Comparison of ENCODE assay signal across 21 mouse cellular contexts in genomic region chr3:27196529-27196928, GRCm38 (mm10). TPM values are rescaled to one million over a fixed set of nuclear protein-coding genes. Genes with fewer than 3 reads are reported as not detected.
DNase-seq lines count a peak whose midpoint lies in the region; ATAC-seq and TF ChIP-seq lines count a peak whose summit lies in the region.
"Had no signal": no experiment of that assay in that cellular context is flagged by ENCODE, and none has a peak within 500 bp of the region (broad histone marks: within the 10 kb centered on the region; RNA-seq: fewer than 3 reads in every experiment).

No protein-coding gene starts in this region.

- H3K4me2 ChIP-seq in midbrain, postnatal 0 days (ENCODE audit: low read depth, low read length, poor library complexity, severe bottlenecking): no peak overlapping the region
- H3K4me2 ChIP-seq: embryonic facial prominence, embryonic 12.5 days; forebrain, embryonic 15.5 days; heart, embryonic 15.5 days had no signal

- no peaks in the 10 kb centered on the region for H3K27me3 ChIP-seq in kidney, adult 2 months (replicated peaks; ENCODE audit: control insufficient read depth, insufficient read depth, low read length)
- H3K27me3 ChIP-seq in midbrain, postnatal 0 days (ENCODE audit: insufficient read depth, low read length): no peaks in the 10 kb centered on the region
- H3K27me3 ChIP-seq: CH12.LX; embryonic facial prominence, embryonic 12.5 days; forebrain, embryonic 15.5 days; heart, embryonic 15.5 days; Patski had no signal

- 58% methylated on average over 1 of the region's 1 CpGs for WGBS in kidney, adult 2 months
- WGBS in macrophage (ENCODE audit: missing documents): 100% methylated on average over 1 of the region's 1 CpGs
- 79% methylated on average over 1 of the region's 1 CpGs for WGBS in lung, adult 2 months
- 95% methylated on average over 1 of the region's 1 CpGs for WGBS in midbrain, postnatal 0 days

- ATAC-seq in midbrain, postnatal 0 days (ENCODE audit: low FRiP score): no peak
- no peak for ATAC-seq in megakaryocyte-erythroid progenitor cell, adult 5-6 weeks (replicated peaks; ENCODE audit: low FRiP score, low TSS enrichment, poor library complexity, severe bottlenecking)
- ATAC-seq: activated CD4-positive, CD25-positive, alpha-beta regulatory T cell, adult 4 months; forebrain, embryonic 15.5 days; Patski had no signal

- H3K36me3 ChIP-seq in kidney, adult 2 months (ENCODE audit: control insufficient read depth, insufficient read depth, low read length): no peaks in the 10 kb centered on the region; the same call in 1 of the 2 replicates
- peaks cover 24% of the 10 kb centered on the region for H3K36me3 ChIP-seq in macrophage (ENCODE audit: inconsistent target)
- no peaks in the 10 kb centered on the region for H3K36me3 ChIP-seq in midbrain, postnatal 0 days (ENCODE audit: insufficient read depth, low read length)
- H3K36me3 ChIP-seq: embryonic facial prominence, embryonic 12.5 days; forebrain, embryonic 15.5 days; heart, embryonic 15.5 days; hindbrain, embryonic 10.5 days had no signal

- H3K79me2 ChIP-seq in macrophage (ENCODE audit: inconsistent target): peaks cover 100% of the 10 kb centered on the region

- H3K4me1 ChIP-seq in kidney, adult 2 months (ENCODE audit: control insufficient read depth, insufficient read depth, low read length): peaks cover 58% of the 10 kb centered on the region
- peaks cover 11% of the 10 kb centered on the region for H3K4me1 ChIP-seq in lung, adult 2 months (ENCODE audit: control insufficient read depth, insufficient read depth, low read length)
- H3K4me1 ChIP-seq in midbrain, postnatal 0 days (ENCODE audit: insufficient read depth, low read length): no peaks in the 10 kb centered on the region
- H3K4me1 ChIP-seq: embryonic facial prominence, embryonic 12.5 days; forebrain, embryonic 15.5 days had no signal

- TF ChIP-seq POLR2A in kidney, adult 2 months (IDR thresholded peaks at IDR 0.05; ENCODE audit: low read depth, low read length): no peak
- no peak for TF ChIP-seq POLR2A in lung, adult 2 months (IDR thresholded peaks at IDR 0.05; ENCODE audit: borderline replicate concordance, extremely low read depth, low read depth, low read length)

- H3K9ac ChIP-seq in midbrain, postnatal 0 days (replicated peaks; ENCODE audit: low read length, poor library complexity, severe bottlenecking): no peak overlapping the region
- H3K9ac ChIP-seq: embryonic facial prominence, embryonic 12.5 days; forebrain, embryonic 15.5 days; heart, embryonic 15.5 days had no signal

- DNase-seq in kidney, adult 2 months: peak; percentile 89
- no peak for DNase-seq in kidney, postnatal 4 days
- peak; percentile 88 for DNase-seq in kidney, adult 9 months
- DNase-seq in kidney, postnatal 10 days: peak; percentile 42
- DNase-seq in lung, adult 2 months: no peak
- no peak for DNase-seq in midbrain, postnatal 0 days (ENCODE audit: low spot score)
- DNase-seq: adrenal gland, postnatal 14 days; cerebellum, adult 11-12 months; cerebellum, adult 9-10 months; cerebellum, postnatal 25 days; gastrocnemius, postnatal 36 days; heart, adult 11 months had no signal

- no peaks in the 10 kb centered on the region for H3K9me3 ChIP-seq in midbrain, postnatal 0 days (ENCODE audit: low read length)
- H3K9me3 ChIP-seq: embryonic facial prominence, embryonic 12.5 days; forebrain, embryonic 15.5 days; heart, embryonic 15.5 days; hindbrain, embryonic 10.5 days had no signal

- no peak for TF ChIP-seq CTCF in kidney, adult 2 months (conservative IDR thresholded peaks at IDR 0.05; ENCODE audit: insufficient read depth, insufficient read length, low read depth, low read length)
- TF ChIP-seq CTCF in lung, adult 2 months (IDR thresholded peaks at IDR 0.05; ENCODE audit: insufficient read depth, low read length): no peak
- no peak for TF ChIP-seq CTCF in midbrain, postnatal 0 days (IDR thresholded peaks at IDR 0.05)

- no peak overlapping the region for H3K4me3 ChIP-seq in kidney, adult 2 months (ENCODE audit: insufficient read depth, low read depth, low read length)
- no peak overlapping the region for H3K4me3 ChIP-seq in macrophage (ENCODE audit: inconsistent target)
- H3K4me3 ChIP-seq in lung, adult 2 months (replicated peaks; ENCODE audit: extremely low read depth, low read depth, low read length): no peak overlapping the region
- H3K4me3 ChIP-seq in midbrain, postnatal 0 days (ENCODE audit: low read depth, low read length): no peak overlapping the region
- H3K4me3 ChIP-seq: embryonic facial prominence, embryonic 12.5 days; forebrain, embryonic 15.5 days; heart, embryonic 15.5 days; hindbrain, embryonic 10.5 days had no signal

- H3K27ac ChIP-seq in kidney, adult 2 months (ENCODE audit: insufficient read depth, low read depth, low read length): peak overlapping the region; percentile 95
- peak overlapping the region; percentile 100 for H3K27ac ChIP-seq in macrophage
- no peak overlapping the region for H3K27ac ChIP-seq in midbrain, postnatal 0 days (ENCODE audit: low read depth, low read length)
- H3K27ac ChIP-seq: embryonic facial prominence, embryonic 12.5 days; forebrain, embryonic 15.5 days; heart, embryonic 15.5 days; hindbrain, embryonic 10.5 days had no signal

RNA-seq across cellular contexts. Expression of gene Nceh1, which starts 13.8 kb away (rescaled TPM):
- 141 and 409 TPM in 2 replicates for polyA plus RNA-seq in kidney, adult 2 months (2012; rRNA removed)
- 100 to 1,000 TPM in 9 of 26 experiments, 10 to 100 TPM in 17; 18.6 to 236 (median 77.9) TPM for total RNA-seq in macrophage (2018; cell fraction: chromatin; rRNA removed)
- 100 to 1,000 TPM; 111 to 455 (median 227) TPM for total RNA-seq in macrophage (2018; cell fraction: cytosol; rRNA removed)
- total RNA-seq in macrophage (2018; cell fraction: nucleus; rRNA removed): 100 to 1,000 TPM in 25 of 26 experiments, 10 to 100 TPM in 1; 73.4 to 406 (median 223) TPM
- 212 to 280 TPM (median 251 TPM) in 3 replicates for polyA plus RNA-seq in macrophage (2018)
- polyA plus RNA-seq in lung, adult 2 months (2012; rRNA removed): 92.6 and 112 TPM in 2 replicates
- total RNA-seq in midbrain, postnatal 0 days (2014; rRNA removed): 33.6 and 34.0 TPM in 2 replicates
- 30.2 and 33.4 TPM in 2 replicates for polyA plus RNA-seq in midbrain, postnatal 0 days (2015; fragmentation: Nextera tagmentation; extraction: Ambion mirVana)
- 4.3 and 8.4 TPM in 2 replicates for total RNA-seq in megakaryocyte-erythroid progenitor cell, adult 5-6 weeks (2014; fragmentation: Nextera tagmentation)
- total RNA-seq in megakaryocyte-erythroid progenitor cell, adult 5-6 weeks (2017): 6.4 and 16.3 TPM in 2 replicates

RNA-seq across cellular contexts. Expression of gene Ect2, which starts 42.9 kb away (rescaled TPM):
- polyA plus RNA-seq in kidney, adult 2 months (2012; rRNA removed): 1.3 and 2.4 TPM in 2 replicates
- 10 to 100 TPM in 6 of 26 experiments, 1 to 10 TPM in 20; 2.1 to 30.7 (median 7.5) TPM for total RNA-seq in macrophage (2018; cell fraction: chromatin; rRNA removed)
- 1 to 10 TPM in 25 of 26 experiments, under 1 TPM in 1; 0.91 to 4.3 (median 2.3) TPM for total RNA-seq in macrophage (2018; cell fraction: cytosol; rRNA removed)
- 10 to 100 TPM in 1 of 26 experiments, 1 to 10 TPM in 24, under 1 TPM in 1; 0.94 to 19.1 (median 2.9) TPM for total RNA-seq in macrophage (2018; cell fraction: nucleus; rRNA removed)
- 1.3 to 5.8 TPM (median 2.8 TPM) in 3 replicates for polyA plus RNA-seq in macrophage (2018)
- polyA plus RNA-seq in lung, adult 2 months (2012; rRNA removed): 0.24 and 0.86 TPM in 2 replicates
- 2.8 and 3.9 TPM in 2 replicates for total RNA-seq in midbrain, postnatal 0 days (2014; rRNA removed)
- 2.2 and 2.5 TPM in 2 replicates for polyA plus RNA-seq in midbrain, postnatal 0 days (2015; fragmentation: Nextera tagmentation; extraction: Ambion mirVana)
- 40.0 and 42.6 TPM in 2 replicates for total RNA-seq in megakaryocyte-erythroid progenitor cell, adult 5-6 weeks (2014; fragmentation: Nextera tagmentation)
- 39.2 and 42.0 TPM in 2 replicates for total RNA-seq in megakaryocyte-erythroid progenitor cell, adult 5-6 weeks (2017)

Comparison
In these comparisons a context has a peak if more than half of its experiments do, and no peak if none do; other contexts are left out.
1. DNase-seq: peak in kidney, adult 2 months (single experiment), kidney, adult 9 months (single experiment) and kidney, postnatal 10 days (single experiment); none in kidney, postnatal 4 days (0 of 2), lung, adult 2 months (single experiment) and midbrain, postnatal 0 days (single experiment).